Mouse (Mus musculus) embryonic facial prominence, embryonic 13.5 days (tissue): ENCODE measurements at regions not wholly inside any gene's neighbourhood (a gene's known extent, or its start where the extent isn't known, plus 50 kb on each side); places are given as distances from the start of the nearest gene placed in this dataset.

Experiments used
- ATAC-seq: fragments of 200-750 bp; cut with Nextera tagmentation; 2 replicates; pipeline ENCODE4 v1.8.0; 2017; ENCODE audit warnings: low read depth; ENCODE audit not compliant: insufficient number of reproducible peaks, insufficient read depth, low FRiP score, low TSS enrichment
- H3K27ac ChIP-seq: fragments of 300-500 bp; sonication (generic); 2 replicates; pipeline ENCODE4 v1.5.1; 2015; ENCODE audit warnings: moderate library complexity, mild to moderate bottlenecking, inconsistent platforms
- H3K27me3 ChIP-seq: fragments of 300-500 bp; sonication (generic); 2 replicates; pipeline ENCODE4 v1.6.1; 2015; ENCODE audit warnings: mild to moderate bottlenecking, inconsistent platforms
- H3K36me3 ChIP-seq: fragments of 300-500 bp; sonication (generic); 2 replicates; pipeline ENCODE4 v1.6.1; 2015; ENCODE audit warnings: mild to moderate bottlenecking, inconsistent platforms
- H3K4me1 ChIP-seq: fragments of 300-500 bp; sonication (generic); 2 replicates; pipeline ENCODE4 v1.6.1; 2015; ENCODE audit warnings: inconsistent platforms
- H3K4me2 ChIP-seq: fragments of 300-500 bp; sonication (generic); 2 replicates; pipeline ENCODE4 v1.6.1; 2015; ENCODE audit warnings: moderate library complexity, mild to moderate bottlenecking, inconsistent platforms
- H3K4me3 ChIP-seq: fragments of 300-500 bp; sonication (generic); 2 replicates; pipeline ENCODE4 v1.5.1; 2015; ENCODE audit warnings: mild to moderate bottlenecking, inconsistent platforms
- H3K9ac ChIP-seq: fragments of 300-500 bp; sonication (generic); 2 replicates; pipeline ENCODE4 v1.6.1; 2015; ENCODE audit warnings: mild to moderate bottlenecking, inconsistent platforms
- H3K9me3 ChIP-seq: fragments of 300-500 bp; sonication (generic); 2 replicates; pipeline ENCODE4 v1.6.1; 2016; ENCODE audit warnings: inconsistent platforms
- WGBS: fragments of 180-500 bp; shearing (Covaris S2); methylation state at CpG from one replicate; pipeline ENCODE4 v1.1.7; 2015; ENCODE audit warnings: mixed read lengths; 5-methylcytosine and 5-hydroxymethylcytosine counted together

- H3K27me3 ChIP-seq = peaks cover 6% of the 10 kb centered on the region; the same call in 1 of the 2 replicates
- 84% methylated on average over 7 of the region's 7 CpGs for WGBS
- H3K4me3 ChIP-seq = no peak overlapping the region
- no peak overlapping the region for H3K27ac ChIP-seq
- no peaks in the 10 kb centered on the region for H3K9me3 ChIP-seq
- no peaks in the 10 kb centered on the region for H3K36me3 ChIP-seq
- no peak for ATAC-seq
- no peak overlapping the region for H3K9ac ChIP-seq
- H3K4me2 ChIP-seq = no peak overlapping the region
- no peaks in the 10 kb centered on the region for H3K4me1 ChIP-seq
Observed at GRCm38 (mm10) chr9:98685548-98685947, 84.1 kb upstream of the Mrps22 start.

GRCm38 (mm10) chr9:98684336-98684735, 82.9 kb upstream of the Mrps22 start:
- H3K27ac ChIP-seq = no peak overlapping the region
- WGBS = 94% methylated on average over 6 of the region's 6 CpGs
- ATAC-seq = no peak

GRCm38 (mm10) chr9:98675612-98676011, 74.2 kb upstream of the Mrps22 start:
- Histone ChIP-seq H3K27ac (no peak overlapping the region), H3K9me3 (no peaks in the 10 kb centered on the region), H3K27me3 (peaks cover 48% of the 10 kb centered on the region), H3K4me3 (no peak overlapping the region), H3K36me3 (no peaks in the 10 kb centered on the region), H3K4me1 (peaks cover 3% of the 10 kb centered on the region; the same call in 1 of the 2 replicates), H3K4me2 (no peak overlapping the region), H3K9ac (no peak overlapping the region)
- no peak for ATAC-seq
- 81% methylated on average over 7 of the region's 7 CpGs for WGBS

More at GRCm38 (mm10) chr9:98684336-98684735, 82.9 kb upstream of the Mrps22 start:
- Histone ChIP-seq H3K9ac (no peak overlapping the region), H3K9me3 (no peaks in the 10 kb centered on the region), H3K36me3 (no peaks in the 10 kb centered on the region), H3K4me1 (no peaks in the 10 kb centered on the region), H3K4me3 (no peak overlapping the region), H3K4me2 (no peak overlapping the region), H3K27me3 (peaks cover 6% of the 10 kb centered on the region; the same call in 1 of the 2 replicates)

GRCm38 (mm10) chr9:98673461-98674114, 72.1 kb upstream of the Mrps22 start:
- 83% methylated on average over 13 of the region's 13 CpGs for WGBS
- no peak for ATAC-seq
- H3K4me3 ChIP-seq = no peak overlapping the region
- H3K9me3 ChIP-seq = no peaks in the 10 kb centered on the region
- no peak overlapping the region for H3K9ac ChIP-seq
- peaks cover 3% of the 10 kb centered on the region; the same call in 1 of the 2 replicates for H3K4me1 ChIP-seq
- no peaks in the 10 kb centered on the region for H3K36me3 ChIP-seq
- H3K27ac ChIP-seq = no peak overlapping the region
- peaks cover 69% of the 10 kb centered on the region for H3K27me3 ChIP-seq
- no peak overlapping the region for H3K4me2 ChIP-seq

GRCm38 (mm10) chr9:98672361-98672760, 70.9 kb upstream of the Mrps22 start:
- no peaks in the 10 kb centered on the region for H3K9me3 ChIP-seq
- H3K4me1 ChIP-seq = peaks cover 3% of the 10 kb centered on the region; the same call in 1 of the 2 replicates
- no peaks in the 10 kb centered on the region for H3K36me3 ChIP-seq
- no peak for ATAC-seq
- no peak overlapping the region for H3K9ac ChIP-seq
- 39% methylated on average over 9 of the region's 9 CpGs for WGBS
- H3K4me2 ChIP-seq = no peak overlapping the region
- H3K27me3 ChIP-seq = peaks cover 81% of the 10 kb centered on the region
- no peak overlapping the region for H3K27ac ChIP-seq
- no peak overlapping the region for H3K4me3 ChIP-seq

GRCm38 (mm10) chr9:98668423-98669330, 67.2 kb upstream of the Mrps22 start:
- Histone ChIP-seq H3K4me2 (no peak overlapping the region), H3K27me3 (peaks cover 85% of the 10 kb centered on the region), H3K9me3 (no peaks in the 10 kb centered on the region), H3K4me3 (no peak overlapping the region), H3K27ac (no peak overlapping the region), H3K36me3 (no peaks in the 10 kb centered on the region), H3K4me1 (peaks cover 3% of the 10 kb centered on the region; the same call in 1 of the 2 replicates), H3K9ac (no peak overlapping the region)
- 60% methylated on average over 23 of the region's 23 CpGs for WGBS
- ATAC-seq = no peak

GRCm38 (mm10) chr9:98667072-98667471, 65.6 kb upstream of the Mrps22 start:
- H3K4me3 ChIP-seq = no peak overlapping the region
- H3K4me2 ChIP-seq = no peak overlapping the region
- no peaks in the 10 kb centered on the region for H3K36me3 ChIP-seq
- H3K27ac ChIP-seq = no peak overlapping the region
- ATAC-seq = no peak
- H3K27me3 ChIP-seq = peaks cover 75% of the 10 kb centered on the region
- peaks cover 6% of the 10 kb centered on the region; the same call in 1 of the 2 replicates for H3K4me1 ChIP-seq
- 93% methylated on average over 3 of the region's 3 CpGs for WGBS
- H3K9me3 ChIP-seq = no peaks in the 10 kb centered on the region
- no peak overlapping the region for H3K9ac ChIP-seq

GRCm38 (mm10) chr9:98663011-98663410, 61.6 kb upstream of the Mrps22 start:
- Histone ChIP-seq H3K9ac (no peak overlapping the region), H3K27me3 (peaks cover 63% of the 10 kb centered on the region), H3K4me1 (0 out of 2 replicates have a peak, but pooled peaks cover 3% of the 10 kb centered on the region), H3K4me2 (no peak overlapping the region), H3K9me3 (no peaks in the 10 kb centered on the region), H3K4me3 (no peak overlapping the region), H3K27ac (0 out of 2 replicates have a peak overlapping the region, but pooled peaks have one; percentile 28), H3K36me3 (no peaks in the 10 kb centered on the region)
- 37% methylated on average over 3 of the region's 3 CpGs for WGBS
- ATAC-seq = no peak

GRCm38 (mm10) chr9:98651681-98652080, 50.2 kb upstream of the Mrps22 start:
- 64% methylated on average over 2 of the region's 2 CpGs for WGBS
- Histone ChIP-seq H3K27ac (no peak overlapping the region), H3K27me3 (peaks cover 92% of the 10 kb centered on the region), H3K4me2 (no peak overlapping the region), H3K36me3 (no peaks in the 10 kb centered on the region), H3K4me1 (peaks cover 12% of the 10 kb centered on the region), H3K9ac (no peak overlapping the region), H3K4me3 (no peak overlapping the region), H3K9me3 (no peaks in the 10 kb centered on the region)
- no peak for ATAC-seq
